Mouse (Mus musculus) kidney, adult 2 months (tissue): Measurements from ENCODE around the gene Antxr1.
A peak's percentile ranks its signal among the peaks of the same experiment; 100 is the strongest.

Source experiments
- CTCF ChIP-seq: fragments of 200-500 bp; conservative IDR thresholded peaks from 2 replicates; pipeline ENCODE4 v1.5.1; 2011; ENCODE audit warnings: low read depth, mild to moderate bottlenecking, control low read depth, low read length, moderate library complexity, mixed read lengths; ENCODE audit not compliant: insufficient read depth, insufficient read length
- POLR2A ChIP-seq: fragments of 200-500 bp; IDR thresholded peaks from one replicate; pipeline ENCODE4 v1.6.1; 2011; ENCODE audit warnings: low read depth, low read length, control low read depth

GRCm38 (mm10) chr6:87254756-87255155, 80.9 kb downstream of the Antxr1 start:
- TF ChIP-seq POLR2A (no peak), CTCF (0 out of 2 replicates have a peak, but pooled peaks have one; percentile 6)
